In the genomic region with DNA sequence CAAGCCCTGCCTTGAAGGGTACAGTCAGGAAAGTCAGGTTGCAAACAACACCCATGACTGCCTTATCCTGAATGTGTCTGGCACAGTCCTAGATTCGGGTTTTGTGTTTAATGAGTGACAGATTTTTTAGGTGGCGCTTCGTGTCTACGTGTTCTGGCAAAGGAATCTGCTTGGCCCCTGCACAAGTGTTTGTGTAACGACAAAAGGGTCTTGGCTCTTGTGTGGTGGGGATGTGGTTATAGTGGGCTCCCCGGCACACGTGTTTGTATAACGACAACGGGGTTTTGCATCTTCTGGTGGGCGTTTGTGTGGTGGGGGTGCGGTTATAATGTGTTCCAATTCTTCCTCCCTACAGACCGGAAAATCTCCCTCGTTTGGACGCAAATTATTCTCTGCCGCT, we compare ENCODE assay signal across 8 mouse cellular contexts. TPM values are rescaled to one million over a fixed set of nuclear protein-coding genes. Genes with fewer than 3 reads are reported as not detected.
DNase-seq lines count a peak whose midpoint lies in the region; ATAC-seq lines count a peak whose summit lies in the region.

No protein-coding gene starts in this region.

- 7% methylated on average over 15 of the region's 15 CpGs for WGBS in forebrain, embryonic 11.5 days
- WGBS in kidney, embryonic 16.5 days: 3% methylated on average over 15 of the region's 15 CpGs

- H3K4me3 ChIP-seq in forebrain, embryonic 11.5 days (ENCODE audit: low read depth, low read length): peak overlapping the region; percentile 57
- H3K4me3 ChIP-seq in kidney, embryonic 16.5 days (ENCODE audit: low read length): peak overlapping the region; percentile 59

- peak overlapping the region; percentile 77 for H3K9ac ChIP-seq in forebrain, embryonic 11.5 days (ENCODE audit: low read length)
- H3K9ac ChIP-seq in kidney, embryonic 16.5 days (replicated peaks; ENCODE audit: low read length): peak overlapping the region; percentile 75

- H3K9me3 ChIP-seq in forebrain, embryonic 11.5 days (ENCODE audit: control insufficient read depth, low read length): no peaks in the 10 kb centered on the region
- H3K9me3 ChIP-seq in kidney, embryonic 16.5 days (ENCODE audit: low read length): no peaks in the 10 kb centered on the region

- DNase-seq in layer of hippocampus, adult 9-11 months: peak; percentile 27
- no peak for DNase-seq in layer of hippocampus, postnatal 10 days (ENCODE audit: low spot score in 2 of 2)
- peak; percentile 9 for DNase-seq in NIH3T3 (ENCODE audit: low read depth)
- DNase-seq in forebrain, embryonic 11.5 days (ENCODE audit: low spot score): no peak
- DNase-seq in naive thymus-derived CD4-positive, alpha-beta T cell, adult 2 months (ENCODE audit: low read depth): peak; percentile 47
- no peak for DNase-seq in right cerebral cortex, adult 2 months (ENCODE audit: low spot score in 2 of 2)
- no peak for DNase-seq in thymus, adult 18-20 months

- peaks cover 42% of the 10 kb centered on the region for H3K27me3 ChIP-seq in forebrain, embryonic 11.5 days (ENCODE audit: control insufficient read depth, insufficient read depth, low read length)
- H3K27me3 ChIP-seq in kidney, embryonic 16.5 days (ENCODE audit: insufficient read depth, low read length): peaks cover 39% of the 10 kb centered on the region

- peaks cover 3% of the 10 kb centered on the region; the same call in 1 of the 2 replicates for H3K4me1 ChIP-seq in forebrain, embryonic 11.5 days (replicated peaks; ENCODE audit: control insufficient read depth, insufficient read depth, low read length)
- H3K4me1 ChIP-seq in kidney, embryonic 16.5 days (ENCODE audit: insufficient read depth, low read length): 0 out of 2 replicates have a peak, but pooled peaks cover 6% of the 10 kb centered on the region

- ATAC-seq in forebrain, embryonic 11.5 days (replicated peaks; ENCODE audit: low FRiP score): no peak
- no peak for ATAC-seq in kidney, embryonic 16.5 days (ENCODE audit: low FRiP score, low TSS enrichment)

- H3K4me2 ChIP-seq in forebrain, embryonic 11.5 days (ENCODE audit: low read depth, low read length, severe bottlenecking): peak overlapping the region; percentile 98
- peak overlapping the region; percentile 85 for H3K4me2 ChIP-seq in kidney, embryonic 16.5 days (replicated peaks; ENCODE audit: low read depth, low read length)

- no peaks in the 10 kb centered on the region for H3K36me3 ChIP-seq in forebrain, embryonic 11.5 days (ENCODE audit: control insufficient read depth, insufficient read depth, low read length)
- no peaks in the 10 kb centered on the region for H3K36me3 ChIP-seq in kidney, embryonic 16.5 days (ENCODE audit: insufficient read depth, low read length)

- no peak overlapping the region for H3K27ac ChIP-seq in forebrain, embryonic 11.5 days (ENCODE audit: low read depth, low read length)
- H3K27ac ChIP-seq in kidney, embryonic 16.5 days (ENCODE audit: low read length): no peak overlapping the region

RNA-seq across cellular contexts. Expression of a gene that starts 49.6 kb away (rescaled TPM):
- 1 to 10 TPM; 2.5 to 3.5 TPM for total RNA-seq in layer of hippocampus, postnatal 10 days (2021)
- polyA plus RNA-seq in forebrain, embryonic 11.5 days (2014; fragmentation: Nextera tagmentation; extraction: Ambion mirVana): 15.7 and 20.4 TPM in 2 replicates
- 26.8 and 28.6 TPM in 2 replicates for polyA plus RNA-seq in kidney, embryonic 16.5 days (2015; fragmentation: Nextera tagmentation; extraction: Ambion mirVana)

RNA-seq across cellular contexts. Expression of a gene that starts 53.3 kb away (rescaled TPM):
- total RNA-seq in layer of hippocampus, postnatal 10 days (2021): 10 to 100 TPM; 57.7 to 57.9 TPM
- 22.1 and 24.0 TPM in 2 replicates for polyA plus RNA-seq in forebrain, embryonic 11.5 days (2014; fragmentation: Nextera tagmentation; extraction: Ambion mirVana)
- polyA plus RNA-seq in kidney, embryonic 16.5 days (2015; fragmentation: Nextera tagmentation; extraction: Ambion mirVana): 23.3 and 26.9 TPM in 2 replicates

RNA-seq across cellular contexts. Expression of a gene that starts 58.7 kb away (rescaled TPM):
- total RNA-seq in layer of hippocampus, postnatal 10 days (2021): 1 to 10 TPM; 6.2 to 6.5 TPM
- polyA plus RNA-seq in forebrain, embryonic 11.5 days (2014; fragmentation: Nextera tagmentation; extraction: Ambion mirVana): 8.3 and 8.9 TPM in 2 replicates
- 4.5 and 5.3 TPM in 2 replicates for polyA plus RNA-seq in kidney, embryonic 16.5 days (2015; fragmentation: Nextera tagmentation; extraction: Ambion mirVana)

Comparison
In these comparisons a context has a peak if more than half of its experiments do, and no peak if none do; other contexts are left out.
1. DNase-seq: peak in layer of hippocampus, adult 9-11 months (single experiment), NIH3T3 (single experiment) and naive thymus-derived CD4-positive, alpha-beta T cell, adult 2 months (single experiment); none in layer of hippocampus, postnatal 10 days (0 of 2), forebrain, embryonic 11.5 days (single experiment), right cerebral cortex, adult 2 months (0 of 2) and thymus, adult 18-20 months (0 of 2).